Mouse (Mus musculus) ES-E14 (cell line): ENCODE measurements at regions not wholly inside any gene's neighbourhood (a gene's known extent, or its start where the extent isn't known, plus 50 kb on each side); places are given as distances from the start of the nearest gene placed in this dataset.

Experiments used
- CHD2 ChIP-seq: IDR thresholded peaks from 2 replicates; pipeline ENCODE4 v1.6.1; 2014; ENCODE audit warnings: mild to moderate bottlenecking, low read depth, low read length, inconsistent platforms
- HCFC1 ChIP-seq: IDR thresholded peaks from 2 replicates; pipeline ENCODE4 v1.6.1; 2012; ENCODE audit warnings: low read length, inconsistent platforms, borderline replicate concordance; ENCODE audit not compliant: insufficient read depth
- ZC3H11A ChIP-seq: IDR thresholded peaks from 2 replicates; pipeline ENCODE4 v1.6.1; 2012; ENCODE audit warnings: low read depth, mild to moderate bottlenecking, inconsistent platforms, low read length, borderline replicate concordance
- ZNF384 ChIP-seq: IDR thresholded peaks from 2 replicates; pipeline ENCODE4 v1.6.1; 2012; ENCODE audit warnings: low read depth, low read length, inconsistent platforms

DNA sequence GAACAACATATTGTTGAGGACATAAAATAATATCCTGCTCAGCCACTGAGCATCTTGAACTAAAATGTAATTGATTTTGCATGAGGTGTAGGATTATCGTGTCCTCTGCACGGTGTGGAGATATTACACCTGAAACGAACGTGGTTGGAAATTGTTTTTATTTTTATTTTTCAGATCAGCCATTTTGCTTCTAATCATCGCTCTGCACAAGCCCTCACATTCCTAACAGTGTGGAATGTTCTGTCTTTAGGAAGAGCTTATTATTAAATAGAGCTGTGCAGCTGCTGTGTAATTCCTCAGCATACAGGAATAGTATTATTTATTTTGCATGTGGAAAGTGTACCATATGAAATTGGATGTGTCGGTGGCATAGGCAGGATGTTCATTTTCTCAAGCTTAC, 1014.3 kb downstream of the Adgrl2 start:
- TF ChIP-seq HCFC1 (no peak), ZNF384 (no peak), ZC3H11A (no peak), CHD2 (no peak)
